Mouse (Mus musculus): Measurements from ENCODE around the gene Mt2.
"Not testable (repeated sequence)": the region's sequence is repeated elsewhere in the genome, so short reads cannot be mapped to it uniquely, and the experiment has no call there.

The Mt2 gene

DNA sequence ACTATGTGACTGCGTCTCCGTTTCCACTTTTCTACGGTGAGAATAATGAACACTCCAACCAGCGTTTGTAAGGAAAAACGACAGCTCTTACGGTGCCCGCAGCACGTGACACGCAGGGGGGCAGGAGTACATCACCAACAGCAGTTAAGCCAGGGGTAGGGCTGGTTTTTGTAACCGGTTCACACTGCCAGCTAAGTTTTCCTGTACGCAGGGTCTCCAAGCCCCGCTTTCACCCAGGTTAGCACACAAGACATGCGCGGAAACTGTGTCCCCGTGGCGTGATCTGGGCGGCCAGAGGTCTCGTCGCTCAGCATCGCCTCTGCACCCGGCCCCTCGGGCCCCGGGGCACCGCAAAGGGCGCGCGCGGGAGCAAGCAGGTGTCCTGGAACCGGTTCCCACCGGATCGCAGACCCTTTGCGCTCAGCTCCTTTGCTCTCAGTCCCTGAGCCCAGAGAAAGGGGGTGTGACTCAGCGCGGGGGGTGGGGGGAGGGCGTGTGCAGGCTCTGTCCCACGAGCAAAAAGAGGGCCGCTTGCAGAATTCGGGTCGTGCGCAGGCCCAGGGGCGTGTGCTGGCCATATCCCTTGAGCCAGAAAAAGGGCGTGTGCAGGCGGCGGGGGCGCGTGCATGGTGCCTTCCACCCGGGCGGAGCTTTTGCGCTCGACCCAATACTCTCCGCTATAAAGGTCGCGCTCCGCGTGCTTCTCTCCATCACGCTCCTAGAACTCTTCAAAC is at the start of gene Mt2:
TSS of gene Mt2 (plus strand) at position 590 of the 734 bp plus-strand sequence.
- DNase-seq (ENCODE audit: low spot score) = peak; percentile 89

DNA sequence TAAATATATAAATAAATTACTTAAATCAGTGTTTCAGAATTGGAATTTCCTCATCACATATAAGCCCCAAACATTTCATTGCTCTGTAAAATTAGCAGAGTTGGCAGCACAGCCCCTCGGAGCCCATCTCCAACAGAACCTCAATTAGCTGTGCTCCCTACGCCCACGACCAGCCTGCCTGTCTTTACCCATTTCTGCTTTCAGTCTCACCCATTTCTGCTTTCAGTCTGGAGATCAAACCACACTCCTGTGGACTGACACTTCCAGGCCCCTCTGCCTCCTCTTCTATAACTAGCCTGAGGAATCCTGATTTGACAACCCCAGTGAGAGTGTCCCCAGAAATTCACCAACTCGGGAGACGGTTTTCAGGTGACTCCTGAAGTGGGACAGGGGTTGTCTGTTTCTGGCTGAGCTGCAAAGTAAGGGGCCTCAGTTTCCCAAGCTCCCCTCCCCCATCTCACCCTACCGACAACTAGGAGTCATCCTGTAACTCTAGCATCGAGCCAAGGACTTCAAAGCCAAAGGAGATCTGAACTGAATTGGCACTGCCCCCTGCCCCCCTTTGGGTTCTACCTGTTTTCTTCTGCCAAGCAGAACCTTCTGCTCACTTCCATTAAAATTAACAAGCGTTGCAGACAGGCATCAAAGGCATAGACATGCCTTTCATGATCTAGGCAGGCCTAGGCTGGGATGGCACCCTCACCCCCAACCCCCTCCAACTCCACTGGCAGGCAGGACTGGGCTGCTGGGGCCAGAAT is 49.6 kb upstream of the Mt2 start:
- no peak for DNase-seq (ENCODE audit: low spot score)

DNA sequence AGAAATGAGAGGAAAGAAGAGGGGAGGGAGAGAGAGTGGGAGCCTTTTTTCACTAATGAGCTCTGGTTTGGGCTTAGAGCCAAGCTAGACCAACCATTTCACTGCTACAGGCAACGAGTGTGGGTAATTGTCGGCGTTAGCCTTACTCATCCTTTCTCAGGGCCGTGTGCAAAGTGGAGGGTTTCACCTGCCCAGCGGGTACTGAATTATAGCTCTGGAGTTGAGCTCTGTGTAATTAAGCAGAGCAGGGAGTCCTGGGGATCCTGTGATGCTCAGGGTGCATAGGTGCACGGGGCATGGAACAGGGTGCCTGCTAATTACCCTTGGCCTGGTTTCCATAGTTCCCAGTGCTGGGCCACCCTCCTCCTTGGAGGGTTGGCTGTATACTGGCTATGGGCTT is 44.8 kb upstream of the Mt2 start:
- no peak for DNase-seq (ENCODE audit: low spot score)

DNA sequence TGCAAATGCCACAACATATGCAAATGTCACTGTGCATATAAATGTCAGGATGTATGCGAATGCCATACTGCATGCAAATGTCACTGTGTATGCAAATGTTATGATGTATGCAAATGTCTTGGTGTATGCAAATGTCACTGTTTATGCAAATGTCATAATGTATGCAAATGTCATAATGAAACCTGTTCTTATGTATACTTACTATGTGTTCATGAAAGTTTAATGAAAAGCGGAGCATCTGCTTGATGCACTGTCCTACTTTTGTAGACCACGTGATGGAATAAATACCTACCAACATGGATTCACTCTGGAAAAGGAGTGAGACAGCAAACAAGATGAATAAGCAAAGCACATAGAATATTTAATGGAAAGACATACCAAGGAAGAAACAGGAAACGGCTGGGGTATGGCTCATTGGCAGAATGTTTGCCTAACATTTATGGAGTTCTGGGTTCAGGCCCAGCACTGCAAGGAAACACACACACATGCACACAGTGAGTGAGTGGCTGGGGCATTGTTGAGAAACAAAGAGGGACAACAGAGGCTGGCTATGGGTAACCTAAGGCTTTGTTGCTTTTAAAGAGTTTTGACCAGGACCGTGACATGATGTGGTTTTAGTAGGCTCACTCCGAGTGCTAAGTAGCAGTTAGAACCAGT is 43.2 kb upstream of the Mt2 start:
- DNase-seq (ENCODE audit: low spot score) = no peak

DNA sequence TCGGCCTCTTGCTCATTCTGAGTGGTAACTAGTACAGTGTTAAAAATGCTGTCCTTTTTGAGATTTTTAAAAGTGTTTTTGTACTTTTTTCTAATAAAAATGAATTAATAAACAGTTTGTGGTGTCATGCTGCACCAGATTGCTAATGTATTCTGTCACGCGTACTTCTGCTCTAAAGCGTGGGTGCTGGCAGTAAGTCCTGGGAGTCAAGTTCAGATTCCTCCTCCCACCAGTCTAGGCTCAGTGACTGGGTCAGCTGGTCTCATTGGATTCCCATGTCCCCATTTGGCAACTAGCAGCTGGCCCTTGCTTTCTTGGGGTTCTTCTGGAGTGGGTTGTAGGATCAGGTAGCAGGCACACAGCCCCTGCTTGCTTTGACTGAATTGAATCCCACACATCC is 42.3 kb upstream of the Mt2 start:
- no peak for DNase-seq (ENCODE audit: low spot score)

DNA sequence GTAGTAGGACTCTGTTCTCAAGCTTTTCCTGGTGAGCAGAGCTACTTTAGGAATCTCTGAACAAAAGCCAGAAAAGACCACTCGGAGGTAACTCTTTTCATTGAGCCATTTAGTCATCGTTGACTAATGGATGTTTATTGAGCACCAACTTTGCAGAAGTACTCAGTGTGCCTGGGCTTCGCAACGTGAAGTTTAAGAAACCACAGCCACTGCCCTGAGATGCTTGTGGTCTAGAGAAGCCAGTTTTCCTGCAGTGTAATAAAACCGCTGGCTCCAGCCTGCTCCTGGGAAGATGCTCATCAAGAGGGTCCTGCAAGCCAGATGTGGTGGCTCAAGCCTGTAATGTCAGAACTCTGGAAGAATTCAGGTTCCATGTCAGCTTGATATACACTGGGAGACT is 40.4 kb upstream of the Mt2 start:
- DNase-seq (ENCODE audit: low spot score) = no peak

DNA sequence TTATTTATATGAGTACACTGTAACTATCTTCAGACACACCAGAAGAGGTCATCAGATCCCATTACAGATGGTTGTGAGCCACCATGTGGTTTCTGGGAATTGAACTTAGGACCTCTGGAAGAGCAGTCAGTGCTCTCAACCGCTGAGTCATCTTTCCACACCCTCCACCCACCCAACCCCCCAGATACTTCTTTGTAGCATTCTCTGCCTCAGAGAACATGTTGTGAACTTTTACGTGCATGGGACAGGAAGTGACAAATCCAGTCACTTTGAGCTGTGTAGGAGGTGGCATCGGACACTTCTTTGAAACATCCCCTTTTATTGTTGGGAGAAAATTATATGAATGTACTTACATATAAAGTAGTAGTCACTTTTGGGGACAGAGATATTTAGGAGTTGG is 37.9 kb upstream of the Mt2 start:
- DNase-seq (ENCODE audit: low spot score) = not testable (repeated sequence)

DNA sequence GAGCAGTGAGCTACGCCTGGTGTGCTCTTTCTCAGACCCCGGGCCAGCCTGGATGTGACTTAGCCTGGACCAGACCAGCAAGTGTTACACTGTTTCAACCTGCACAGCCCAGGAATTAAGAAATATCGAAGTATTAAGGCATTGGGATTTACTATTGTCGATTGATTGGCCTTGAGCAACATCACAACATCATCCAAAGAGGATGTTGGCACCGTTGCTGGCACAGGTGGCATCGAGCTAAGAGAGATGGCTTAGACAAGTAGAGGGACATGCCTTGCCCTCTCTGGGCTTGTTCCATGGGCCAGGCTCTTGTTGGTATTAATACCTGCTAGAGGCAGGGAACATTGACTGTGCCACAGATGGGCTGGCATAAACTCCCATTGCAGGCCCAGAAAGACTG is 36.9 kb upstream of the Mt2 start:
- no peak for DNase-seq (ENCODE audit: low spot score)

DNA sequence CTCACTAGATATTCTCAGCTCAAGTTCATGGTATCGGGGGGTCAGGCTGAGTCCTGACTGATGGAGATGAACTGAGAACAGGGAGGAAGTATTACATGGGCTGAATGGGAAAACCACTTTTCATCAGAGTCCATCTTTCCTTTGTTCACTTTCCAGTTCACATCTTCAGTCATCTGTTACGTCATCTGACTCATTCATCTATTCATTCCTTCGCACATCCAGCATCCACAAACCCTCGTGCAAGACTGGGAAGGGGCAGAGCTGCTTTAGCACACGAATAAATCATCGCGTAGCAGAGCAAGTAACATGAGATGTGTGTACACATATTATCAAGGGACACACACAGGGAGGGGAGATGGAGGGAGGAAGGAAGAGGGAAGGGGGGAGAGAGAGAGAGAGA is 36.3 kb upstream of the Mt2 start:
- no peak for DNase-seq (ENCODE audit: low spot score)

DNA sequence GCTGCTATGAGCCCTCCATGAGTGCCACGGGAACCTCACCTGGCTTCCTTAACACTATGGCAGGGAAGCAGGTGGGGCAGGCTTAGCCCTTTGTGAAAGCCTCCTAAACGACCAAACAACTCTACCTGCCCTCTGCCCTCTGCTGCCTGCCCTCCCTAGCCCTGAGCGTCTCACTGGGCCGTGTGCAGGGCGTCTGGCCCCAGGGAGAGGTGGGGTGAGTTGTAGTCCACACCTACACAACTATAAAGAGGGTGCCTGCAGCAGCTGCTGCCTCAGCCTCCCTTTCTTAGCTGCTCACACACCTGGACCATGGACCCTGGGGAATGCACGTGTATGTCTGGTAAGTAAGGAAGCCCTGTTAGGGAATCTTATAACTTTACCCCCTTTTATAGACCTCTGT is 35.5 kb upstream of the Mt2 start, which contains the start of gene Mt4:
TSS of gene Mt4 (plus strand) at position 265 of the 400 bp plus-strand sequence.
- no peak for DNase-seq (ENCODE audit: low spot score)

DNA sequence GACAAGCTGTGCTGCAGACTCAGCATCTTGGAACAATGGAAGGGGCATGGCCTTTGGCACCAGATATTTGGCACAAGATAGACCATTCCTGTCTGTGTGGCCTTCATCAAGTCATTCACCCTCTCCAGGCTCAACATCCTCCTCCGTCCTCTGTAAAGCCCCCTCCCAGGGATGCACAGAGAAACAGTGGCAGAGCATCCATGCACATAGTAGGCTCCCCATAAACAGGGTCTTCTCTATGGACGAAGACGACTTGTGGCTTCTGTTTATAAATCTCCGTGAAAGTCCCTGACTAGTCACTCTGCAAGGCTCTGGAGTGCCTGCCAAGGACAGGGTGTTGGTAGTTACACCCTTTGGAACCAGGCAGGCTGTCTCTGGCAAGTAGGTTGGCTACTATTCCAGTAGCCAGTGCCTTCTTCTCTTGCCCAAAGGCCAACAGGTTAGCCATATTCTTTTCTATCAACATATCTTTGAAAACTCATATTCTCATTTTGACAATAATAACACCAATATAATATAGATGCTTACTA is 32.1 kb upstream of the Mt2 start:
- DNase-seq (ENCODE audit: low spot score) = no peak

DNA sequence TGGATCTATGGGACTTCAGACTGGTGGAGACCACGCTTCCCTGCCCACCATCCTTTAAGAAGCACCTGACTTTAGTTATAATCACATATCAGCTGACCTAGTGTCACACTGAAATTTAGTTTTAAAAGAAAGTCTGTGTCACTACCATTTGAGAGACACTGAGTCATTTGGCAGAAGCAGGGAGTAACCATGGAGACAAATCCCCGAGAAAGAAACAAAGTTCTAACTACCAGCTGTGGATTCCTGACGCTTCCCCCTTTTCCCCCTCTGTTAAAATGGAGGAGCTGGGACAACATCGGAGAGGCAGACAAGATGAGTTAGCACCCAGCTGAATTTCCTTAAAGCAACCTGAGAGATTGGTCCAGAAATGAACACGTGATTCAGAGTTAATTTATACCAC is 24.2 kb upstream of the Mt2 start:
- no peak for DNase-seq (ENCODE audit: low spot score)

DNA sequence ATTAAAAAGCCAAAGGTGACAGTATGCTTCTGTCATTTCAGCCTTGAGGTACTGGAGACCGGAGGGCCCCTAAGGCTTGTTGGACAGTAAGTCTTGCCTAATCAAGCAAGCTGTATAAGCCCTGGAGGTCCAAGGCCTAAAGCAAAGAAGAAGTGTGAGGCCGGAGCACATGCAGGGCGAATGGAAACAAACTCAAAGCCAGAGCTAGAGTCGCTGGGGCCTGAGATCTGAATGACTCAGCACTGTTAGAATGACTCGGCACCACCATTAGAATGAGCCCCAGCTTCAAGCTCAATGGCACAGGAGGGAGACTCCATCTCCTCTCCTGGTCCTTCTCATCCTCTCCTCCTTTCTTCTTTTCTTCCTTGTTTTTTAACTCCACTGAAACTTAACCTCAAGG is 21.5 kb upstream of the Mt2 start:
- DNase-seq (ENCODE audit: low spot score) = no peak

DNA sequence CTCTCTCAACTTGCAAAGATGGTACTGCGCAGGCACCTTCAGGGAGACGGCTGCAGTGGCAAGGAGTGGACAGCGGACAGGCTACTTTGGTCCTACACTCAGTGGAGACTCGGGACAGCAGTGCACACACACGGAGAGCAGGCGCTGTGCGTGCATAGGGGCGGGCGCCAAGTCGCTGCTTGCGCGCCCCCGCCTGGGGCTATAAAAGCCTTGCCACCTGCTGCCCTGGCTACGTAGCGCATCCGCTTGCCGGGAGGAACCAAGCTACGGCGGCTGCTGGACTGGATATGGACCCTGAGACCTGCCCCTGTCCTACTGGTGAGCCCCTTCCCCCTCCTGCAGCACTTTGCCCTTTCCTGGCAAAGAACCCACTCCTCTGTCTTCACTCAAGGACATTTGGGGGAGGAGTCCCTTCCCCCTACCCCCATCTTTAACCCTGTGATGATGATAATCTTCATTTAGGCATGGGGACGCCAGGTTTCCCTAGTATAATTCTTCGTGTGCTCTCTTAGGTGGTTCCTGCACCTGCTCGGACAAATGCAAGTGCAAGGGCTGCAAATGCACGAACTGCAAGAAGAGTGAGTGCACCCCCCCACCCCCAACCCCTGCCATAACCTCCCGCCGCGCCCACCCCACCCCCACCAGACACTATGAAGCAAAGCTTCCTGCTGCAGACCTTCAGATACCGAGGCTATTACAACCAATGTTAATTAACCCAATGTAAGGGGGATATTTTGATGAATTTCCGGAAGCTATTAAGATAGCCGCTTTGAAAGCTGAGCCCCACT is 19.8 kb upstream of the Mt2 start, which contains the start of gene Mt3:
TSS of gene Mt3 (plus strand) at position 95 of the 788 bp plus-strand sequence.
- peak; percentile 63 for DNase-seq (ENCODE audit: low spot score)

DNA sequence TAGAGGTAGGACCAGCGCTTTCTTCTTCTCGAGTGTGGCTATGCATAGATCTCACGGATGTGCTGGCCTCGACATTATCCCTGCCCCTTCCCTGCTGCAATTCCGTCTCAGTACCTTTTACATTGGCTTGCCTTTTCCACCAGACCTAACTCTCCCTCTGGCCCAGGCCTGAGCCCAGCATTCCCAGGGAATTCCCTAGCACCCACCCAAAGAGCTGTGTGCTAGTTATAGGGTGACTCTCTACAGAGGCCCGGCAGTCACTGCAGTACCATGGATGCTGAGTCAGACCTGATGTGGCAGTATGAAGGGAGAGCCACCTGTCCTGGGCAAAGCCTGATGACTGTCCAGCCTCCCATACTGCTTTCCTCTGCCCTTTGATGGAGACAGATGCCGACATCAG is 19.0 kb upstream of the Mt2 start:
- no peak for DNase-seq (ENCODE audit: low spot score)

DNA sequence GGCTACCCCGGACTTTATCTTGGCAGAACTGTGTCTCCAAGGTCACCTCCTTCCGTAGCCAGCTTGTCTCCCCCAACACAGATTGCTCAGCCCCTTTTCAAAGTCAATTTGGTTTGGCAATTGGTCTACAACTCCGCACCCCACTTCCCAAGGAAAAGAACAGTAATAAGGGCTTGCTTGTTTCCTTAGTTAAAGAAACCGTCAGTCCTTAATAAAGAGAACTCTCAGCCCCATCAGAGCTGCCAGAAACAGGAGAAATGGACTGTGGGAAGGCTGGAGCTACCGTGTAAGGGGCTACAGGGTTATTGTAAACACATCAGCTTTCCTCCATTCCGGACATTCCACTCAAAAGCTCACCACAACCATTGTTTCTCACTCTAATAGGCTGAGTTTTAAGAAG is 17.9 kb upstream of the Mt2 start:
- no peak for DNase-seq (ENCODE audit: low spot score)

DNA sequence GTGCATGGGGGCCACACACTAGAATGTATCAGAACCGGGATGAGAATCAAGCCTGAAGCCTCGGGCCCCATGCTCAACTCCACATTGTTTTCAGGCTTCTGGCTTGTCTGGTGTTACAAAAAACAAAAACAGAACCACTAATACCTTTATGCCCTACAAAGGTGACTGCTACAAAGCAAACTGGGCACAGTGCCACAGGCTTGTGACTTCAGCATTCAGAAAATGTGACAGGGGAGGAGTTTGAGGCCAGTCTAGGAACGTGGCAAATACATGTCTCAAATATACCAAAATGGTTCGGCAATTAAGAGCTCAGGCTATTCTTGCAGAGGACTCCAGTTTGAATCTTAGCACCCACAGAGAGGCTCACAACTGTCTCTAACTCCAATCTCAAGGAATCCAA is 16.4 kb upstream of the Mt2 start:
- no peak for DNase-seq (ENCODE audit: low spot score)

DNA sequence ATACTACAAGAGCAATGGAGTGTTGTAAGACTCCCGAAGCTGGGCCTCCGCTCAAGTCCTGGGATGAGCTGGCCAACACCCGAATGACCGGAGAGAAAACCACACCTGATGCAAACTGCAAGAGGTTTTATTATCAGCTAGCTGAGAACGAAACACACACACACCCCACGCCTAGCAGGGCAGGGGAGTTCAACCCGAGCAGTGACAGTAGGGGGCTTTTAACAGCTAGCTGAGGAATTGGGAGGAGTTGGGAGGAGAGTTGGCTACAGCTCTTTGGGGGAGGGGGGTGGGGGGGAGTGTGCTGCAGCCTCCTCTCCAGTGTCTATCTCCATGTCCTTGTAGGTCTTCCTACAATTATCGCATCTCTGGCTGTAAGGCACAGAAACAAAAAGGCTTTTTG is 6.7 kb upstream of the Mt2 start:
- DNase-seq (ENCODE audit: low spot score) = not testable (repeated sequence)

DNA sequence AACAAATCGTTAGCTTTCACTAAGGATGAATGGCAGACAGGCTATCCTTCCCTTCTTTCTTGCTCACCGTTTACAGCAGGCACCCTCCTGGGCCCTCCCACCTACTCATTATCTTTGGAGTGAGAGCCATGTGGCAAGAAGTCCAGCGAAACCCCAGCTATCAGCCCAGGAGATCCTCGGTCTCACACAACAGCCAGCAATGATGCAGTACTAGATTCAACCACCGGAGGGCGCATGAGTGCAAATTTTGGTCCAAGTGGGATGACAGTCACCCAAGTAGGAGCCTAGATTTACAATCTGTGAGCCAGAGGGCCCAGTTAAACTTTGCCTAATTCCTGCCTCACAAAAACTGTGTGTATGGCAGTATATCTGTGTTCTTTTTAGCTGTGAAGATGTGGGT is 5.2 kb upstream of the Mt2 start:
- DNase-seq (ENCODE audit: low spot score) = peak; percentile 69

DNA sequence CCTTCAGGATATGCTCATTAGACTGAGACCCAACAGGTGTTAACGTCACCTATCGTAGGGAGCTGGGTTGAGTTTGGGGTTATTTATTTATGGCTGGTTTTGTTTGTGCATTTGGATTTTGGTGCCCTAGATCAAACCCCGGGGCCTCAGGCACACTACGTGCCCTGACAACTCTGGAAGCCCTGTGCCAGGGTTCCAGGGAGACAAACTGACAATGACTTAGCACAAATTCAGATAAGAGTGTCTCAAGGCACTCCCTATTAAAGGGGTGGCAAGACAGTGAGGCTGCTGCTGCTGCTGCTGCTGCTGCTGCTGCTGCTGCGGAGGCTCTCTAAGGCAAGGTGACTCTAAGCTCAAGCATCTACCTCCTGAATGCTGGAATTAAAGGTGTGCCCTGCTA is 2.9 kb upstream of the Mt2 start:
- DNase-seq (ENCODE audit: low spot score) = no peak

DNA sequence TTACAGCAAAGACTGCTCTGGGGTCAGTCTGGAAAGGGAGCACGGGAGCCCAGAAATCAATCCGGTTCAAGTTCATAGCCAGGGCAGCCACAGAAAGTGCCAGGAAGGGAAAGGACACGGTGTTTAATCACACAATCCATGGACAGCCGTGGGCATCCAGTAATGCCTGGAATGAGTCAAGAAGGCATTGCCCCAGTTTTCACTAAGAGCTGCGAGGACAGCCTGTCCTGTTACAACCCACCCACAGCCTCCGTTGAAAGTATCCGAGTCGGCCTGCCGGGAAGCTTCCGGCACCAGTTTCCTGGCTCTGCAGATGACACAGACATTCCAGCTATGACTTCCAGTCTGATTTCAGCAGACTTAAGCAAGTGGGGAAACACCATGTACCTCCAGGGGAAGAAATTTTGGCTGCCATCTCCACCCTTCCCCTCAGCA is 1.1 kb upstream of the Mt2 start:
- DNase-seq (ENCODE audit: low spot score) = no peak
